Mouse (Mus musculus): Measurements from ENCODE around the gene Rps6kl1. TPM values are rescaled to one million over a fixed set of nuclear protein-coding genes. Genes with fewer than 3 reads are reported as not detected.

Gene Rps6kl1
- total and polyA plus RNA-seq, 3 experiments = 0.21 to 0.86 (median 0.36) TPM

GRCm38 (mm10) chr12:85129426-85129978 is 21.6 kb downstream of the Rps6kl1 start:
- H3K9ac ChIP-seq (ENCODE audit: insufficient read depth, low read depth) = no peak overlapping the region
- TF ChIP-seq ZMIZ1 (IDR thresholded peaks at IDR 0.05; ENCODE audit: low read depth, low read length) (no peak), GABPA (IDR thresholded peaks at IDR 0.05; ENCODE audit: insufficient replicate concordance, low read depth, low read length) (no peak), SIN3A (IDR thresholded peaks at IDR 0.05; ENCODE audit: low read length) (no peak), USF1 (IDR thresholded peaks at IDR 0.05; ENCODE audit: low read depth, low read length) (no peak)
- H3K9me3 ChIP-seq (replicated peaks; ENCODE audit: low read length) = peaks cover 2% of the 10 kb centered on the region
- no peak for DNase-seq (ENCODE audit: extremely low read depth)
- no peak overlapping the region for H3K4me2 ChIP-seq (ENCODE audit: insufficient read depth, low read depth, poor library complexity, severe bottlenecking)
- dilution Hi-C loops (cut with MboI; ENCODE audit: extremely low pct_ligation_motif_present, extremely low pct_unique_long_range_greater_than_20kb, low sequenced_read_pairs) (no loop called here), in situ Hi-C loops (cut with MboI; ENCODE audit: low pct_ligation_motif_present, low pct_unique_long_range_greater_than_20kb, low sequenced_read_pairs) (no loop called here)
- peaks cover 2 to 3% of the 10 kb centered on the region in 2 experiments; a peak in 2 of 4 replicates for H3K4me1 ChIP-seq (ENCODE audit: control insufficient read depth in 1 of 2, insufficient read depth in 2 of 2)
- H3K36me3 ChIP-seq (replicated peaks in 1 of 2; ENCODE audit: control insufficient read depth in 1 of 2, insufficient read depth in 1 of 2, low read length in 1 of 2) = peaks cover 74 to 91% of the 10 kb centered on the region in 2 experiments
- no peaks in the 10 kb centered on the region for H3K27me3 ChIP-seq (replicated peaks)
- no peak overlapping the region for H3K4me3 ChIP-seq (replicated peaks in 1 of 3; ENCODE audit: low read depth in 2 of 3, low read length in 2 of 3, poor library complexity in 1 of 3)
- H3K79me2 ChIP-seq (replicated peaks; ENCODE audit: control insufficient read depth, extremely low read depth, insufficient read depth, poor library complexity, severe bottlenecking) = peaks cover 4% of the 10 kb centered on the region; the same call in 1 of the 2 replicates
- no peak overlapping the region for H3K27ac ChIP-seq (ENCODE audit: insufficient read depth, low read depth)

GRCm38 (mm10) chr12:85126986-85127603 is 24.0 kb downstream of the Rps6kl1 start:
- H3K9ac ChIP-seq (ENCODE audit: insufficient read depth, low read depth) = no peak overlapping the region
- H3K4me3 ChIP-seq (replicated peaks in 1 of 3; ENCODE audit: low read depth in 2 of 3, low read length in 2 of 3, poor library complexity in 1 of 3) = no peak overlapping the region
- TF ChIP-seq MAFK (IDR thresholded peaks at IDR 0.05; ENCODE audit: insufficient replicate concordance, low read length) (no peak), KAT2A (IDR thresholded peaks at IDR 0.05; ENCODE audit: insufficient replicate concordance, low read length) (no peak), EP300 (IDR thresholded peaks at IDR 0.05; ENCODE audit: low read length) (no peak), UBTF (IDR thresholded peaks at IDR 0.05; ENCODE audit: low read depth, low read length) (no peak), CHD1 (IDR thresholded peaks at IDR 0.05; ENCODE audit: low read depth, low read length) (no peak), CHD2 (IDR thresholded peaks at IDR 0.05; ENCODE audit: low read length) (no peak), PAX5 (IDR thresholded peaks at IDR 0.05; ENCODE audit: low read length) (no peak), JUN (IDR thresholded peaks at IDR 0.05; ENCODE audit: insufficient read depth, low read depth, low read length) (no peak), MAX (IDR thresholded peaks at IDR 0.05; ENCODE audit: low read length) (no peak), ZC3H11A (IDR thresholded peaks at IDR 0.05; ENCODE audit: low read depth, low read length) (no peak), POLR2AphosphoS2 (IDR thresholded peaks at IDR 0.05; ENCODE audit: low read depth, low read length) (no peak), HCFC1 (IDR thresholded peaks at IDR 0.05; ENCODE audit: low read depth, low read length) (no peak), NELFE (IDR thresholded peaks at IDR 0.05; ENCODE audit: low read depth, low read length) (no peak), IRF4 (IDR thresholded peaks at IDR 0.05; ENCODE audit: low read depth, low read length) (no peak), TCF12 (IDR thresholded peaks at IDR 0.05; ENCODE audit: low read depth, low read length) (no peak), ELF1 (IDR thresholded peaks at IDR 0.05; ENCODE audit: low read depth, low read length) (no peak)
- peaks cover 5% of the 10 kb centered on the region; the same call in 1 of the 2 replicates for H3K79me2 ChIP-seq (replicated peaks; ENCODE audit: control insufficient read depth, extremely low read depth, insufficient read depth, poor library complexity, severe bottlenecking)
- no peaks in the 10 kb centered on the region for H3K27me3 ChIP-seq (replicated peaks)
- peaks cover 15 to 27% of the 10 kb centered on the region in 2 experiments for H3K4me1 ChIP-seq (ENCODE audit: control insufficient read depth in 1 of 2, insufficient read depth in 2 of 2)
- DNase-seq (ENCODE audit: extremely low read depth) = no peak
- peaks cover 2% of the 10 kb centered on the region for H3K9me3 ChIP-seq (replicated peaks; ENCODE audit: low read length)
- no peak overlapping the region for H3K4me2 ChIP-seq (ENCODE audit: insufficient read depth, low read depth, poor library complexity, severe bottlenecking)
- no peak overlapping the region for H3K27ac ChIP-seq (ENCODE audit: insufficient read depth, low read depth)
- in situ Hi-C loops (cut with MboI; ENCODE audit: low pct_ligation_motif_present, low pct_unique_long_range_greater_than_20kb, low sequenced_read_pairs) (no loop called here), dilution Hi-C loops (cut with MboI; ENCODE audit: extremely low pct_ligation_motif_present, extremely low pct_unique_long_range_greater_than_20kb, low sequenced_read_pairs) (no loop called here)
- peaks cover 59 to 86% of the 10 kb centered on the region in 2 experiments for H3K36me3 ChIP-seq (replicated peaks in 1 of 2; ENCODE audit: control insufficient read depth in 1 of 2, insufficient read depth in 1 of 2, low read length in 1 of 2)
